Mouse (Mus musculus) cerebellum, postnatal 36 days (tissue): ENCODE results near the gene Gm21209.
"Not testable (repeated sequence)": the region's sequence is repeated elsewhere in the genome, so short reads cannot be mapped to it uniquely, and the experiment has no call there.

Experiments
- DNase-seq, 2 experiments: peaks; one replicate each; pipeline ENCODE4 v3.0.0; 2021 to 2022; ENCODE audit warnings: mixed read lengths in 2 of 2

Gm21209 gene

DNA sequence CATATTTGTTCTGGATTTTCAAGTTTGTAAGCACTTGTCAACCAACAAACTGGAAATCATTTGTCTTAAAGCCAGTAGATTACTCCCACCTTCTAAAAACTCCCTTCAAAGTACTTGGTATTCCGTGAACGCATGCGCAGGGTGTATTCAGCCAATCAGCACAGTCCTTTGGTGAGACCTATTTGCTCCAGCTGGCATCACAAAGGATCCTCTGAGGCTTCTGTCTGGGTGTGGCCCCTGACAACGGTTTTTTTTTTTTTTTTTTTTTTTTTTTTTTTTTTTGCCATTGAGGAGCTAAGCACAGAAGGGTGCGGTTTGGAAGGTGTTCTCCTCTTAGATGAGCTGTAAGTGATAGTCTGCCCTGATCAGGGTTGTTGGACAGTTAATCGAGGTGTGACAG lies at the start of gene Gm21209:
Gene Gm21209 (plus strand): TSS at position 301 of the 400 bp plus-strand sequence.
- DNase-seq: not testable (repeated sequence)
